ENCODE assay signal across 8 mouse cellular contexts in the genomic region with DNA sequence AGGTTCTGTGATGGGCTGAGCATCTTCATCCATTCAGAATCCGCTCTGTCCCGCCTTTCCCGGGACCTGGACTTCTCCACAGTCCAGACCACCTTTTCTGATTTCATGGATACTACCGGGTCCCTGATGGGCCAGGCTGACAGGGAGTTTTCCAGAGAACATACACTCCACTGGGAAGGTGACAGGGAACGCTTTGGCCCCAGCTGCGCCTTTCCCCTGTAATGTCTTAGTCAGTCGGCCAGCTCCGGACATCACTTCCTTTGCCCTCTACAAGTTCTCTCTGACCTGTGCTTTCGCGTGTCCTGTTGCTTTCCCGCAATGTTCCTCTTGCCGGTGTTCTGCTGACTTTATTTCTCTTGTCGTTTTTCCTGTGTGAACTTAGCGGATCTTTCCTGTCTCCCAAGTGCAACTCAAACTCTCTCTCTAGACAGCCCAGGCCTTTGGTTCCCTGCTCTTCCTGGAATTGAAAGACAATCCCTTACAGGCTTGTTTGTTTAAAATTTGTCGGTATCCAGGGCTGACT. TPM values are rescaled to one million over a fixed set of nuclear protein-coding genes. Genes with fewer than 3 reads are reported as not detected.
DNase-seq lines count a peak whose midpoint lies in the region; ATAC-seq lines count a peak whose summit lies in the region.

No protein-coding gene starts in this region.

- no peaks in the 10 kb centered on the region for H3K27me3 ChIP-seq in forebrain, embryonic 13.5 days
- no peaks in the 10 kb centered on the region for H3K27me3 ChIP-seq in hindbrain, embryonic 11.5 days (ENCODE audit: control insufficient read depth, insufficient read depth, low read length)
- no peaks in the 10 kb centered on the region for H3K27me3 ChIP-seq in midbrain, embryonic 16.5 days (ENCODE audit: control insufficient read depth, insufficient read depth, low read depth, low read length)

- peak overlapping the region; percentile 70 for H3K4me3 ChIP-seq in forebrain, embryonic 13.5 days
- peak overlapping the region; percentile 70 for H3K4me3 ChIP-seq in hindbrain, embryonic 11.5 days (ENCODE audit: low read depth, low read length)
- peak overlapping the region; percentile 73 for H3K4me3 ChIP-seq in midbrain, embryonic 16.5 days (ENCODE audit: low read depth, low read length)

- H3K36me3 ChIP-seq in forebrain, embryonic 13.5 days (ENCODE audit: poor library complexity, severe bottlenecking): peaks cover 6% of the 10 kb centered on the region
- no peaks in the 10 kb centered on the region for H3K36me3 ChIP-seq in hindbrain, embryonic 11.5 days (ENCODE audit: control insufficient read depth, insufficient read depth, low read length)
- H3K36me3 ChIP-seq in midbrain, embryonic 16.5 days (ENCODE audit: control insufficient read depth, insufficient read depth, low read length): peaks cover 7% of the 10 kb centered on the region; the same call in 1 of the 2 replicates

- no peaks in the 10 kb centered on the region for H3K9me3 ChIP-seq in forebrain, embryonic 13.5 days (replicated peaks)
- H3K9me3 ChIP-seq in hindbrain, embryonic 11.5 days (ENCODE audit: control insufficient read depth, low read length): no peaks in the 10 kb centered on the region
- H3K9me3 ChIP-seq in midbrain, embryonic 16.5 days (replicated peaks; ENCODE audit: control insufficient read depth, low read length, poor library complexity, severe bottlenecking): no peaks in the 10 kb centered on the region

- peak overlapping the region; percentile 81 for H3K4me2 ChIP-seq in forebrain, embryonic 13.5 days
- H3K4me2 ChIP-seq in hindbrain, embryonic 11.5 days (replicated peaks; ENCODE audit: low read depth, low read length): peak overlapping the region; percentile 70
- H3K4me2 ChIP-seq in midbrain, embryonic 16.5 days (ENCODE audit: low read length): peak overlapping the region; percentile 84

- H3K9ac ChIP-seq in forebrain, embryonic 13.5 days: peak overlapping the region; percentile 81
- peak overlapping the region; percentile 83 for H3K9ac ChIP-seq in hindbrain, embryonic 11.5 days (ENCODE audit: low read depth, low read length)
- H3K9ac ChIP-seq in midbrain, embryonic 16.5 days (ENCODE audit: low read depth, low read length): peak overlapping the region; percentile 85

- peaks cover 19% of the 10 kb centered on the region; the same call in 1 of the 2 replicates for H3K4me1 ChIP-seq in forebrain, embryonic 13.5 days
- 0 out of 2 replicates have a peak, but pooled peaks cover 2% of the 10 kb centered on the region for H3K4me1 ChIP-seq in hindbrain, embryonic 11.5 days (replicated peaks; ENCODE audit: control insufficient read depth, insufficient read depth, low read length)
- peaks cover 12% of the 10 kb centered on the region; the same call in 1 of the 2 replicates for H3K4me1 ChIP-seq in midbrain, embryonic 16.5 days (ENCODE audit: control insufficient read depth, insufficient read depth, low read length)

- H3K27ac ChIP-seq in forebrain, embryonic 13.5 days: 0 out of 2 replicates have a peak overlapping the region, but pooled peaks have one; percentile 68
- 0 out of 2 replicates have a peak overlapping the region, but pooled peaks have one; percentile 17 for H3K27ac ChIP-seq in hindbrain, embryonic 11.5 days (ENCODE audit: low read depth, low read length)
- peak overlapping the region; percentile 80 for H3K27ac ChIP-seq in midbrain, embryonic 16.5 days (ENCODE audit: low read length)

- DNase-seq in frontal cortex, postnatal 14 days (ENCODE audit: low spot score in 2 of 2): no peak
- peak; percentile 60 for DNase-seq in adrenal gland, adult 2 months
- peak; percentile 52 for DNase-seq in hindbrain, embryonic 11.5 days (ENCODE audit: low spot score)
- peak; percentile 37 for DNase-seq in liver
- no peak for DNase-seq in right cerebral cortex, adult 18-20 months

- 0 out of 2 replicates have a peak, but pooled peaks have one; percentile 3 for ATAC-seq in frontal cortex, adult (ENCODE audit: low TSS enrichment)
- no peak for ATAC-seq in forebrain, embryonic 13.5 days
- ATAC-seq in hindbrain, embryonic 11.5 days (ENCODE audit: low FRiP score): peak; percentile 49
- peak; percentile 63; the same call in 1 of the 2 replicates for ATAC-seq in midbrain, embryonic 16.5 days

- 4% methylated on average over 15 of the region's 15 CpGs for WGBS in forebrain, embryonic 13.5 days
- WGBS in hindbrain, embryonic 11.5 days: 2% methylated on average over 15 of the region's 15 CpGs
- 2% methylated on average over 15 of the region's 15 CpGs for WGBS in midbrain, embryonic 16.5 days

RNA-seq across cellular contexts. Expression of gene Pgm2, which starts 0.7 kb away (rescaled TPM):
- 10 to 100 TPM; 16.5 to 22.8 TPM for total RNA-seq in adrenal gland, adult 2 months (2021)
- polyA plus RNA-seq in adrenal gland, adult 2 months (2012; rRNA removed): 4.3 TPM in 2 replicates
- polyA plus RNA-seq in forebrain, embryonic 13.5 days (2015; fragmentation: Nextera tagmentation; extraction: Ambion mirVana): 30.0 and 30.8 TPM in 2 replicates
- 27.8 and 28.2 TPM in 2 replicates for polyA plus RNA-seq in hindbrain, embryonic 11.5 days (2014; fragmentation: Nextera tagmentation; extraction: Ambion mirVana)
- 16.6 and 19.7 TPM in 2 replicates for polyA plus RNA-seq in midbrain, embryonic 16.5 days (2015; fragmentation: Nextera tagmentation; extraction: Ambion mirVana)

Comparison
In these comparisons a context has a peak if more than half of its experiments do, and no peak if none do; other contexts are left out.
1. DNase-seq: peak in adrenal gland, adult 2 months (single experiment), hindbrain, embryonic 11.5 days (single experiment) and liver (single experiment); none in frontal cortex, postnatal 14 days (0 of 2) and right cerebral cortex, adult 18-20 months (single experiment).
2. H3K27ac ChIP-seq: peak in every context shown above with its lines; median percentile 80 in midbrain, embryonic 16.5 days; 68 in forebrain, embryonic 13.5 days; 17 in hindbrain, embryonic 11.5 days.
3. Peak in every context shown above with its lines, with median percentiles within 50 percentile points of each other: H3K4me2 ChIP-seq, H3K4me3 ChIP-seq and H3K9ac ChIP-seq.